Mouse (Mus musculus) midbrain, embryonic 10.5 days (tissue): ENCODE data around the gene Tmem56. TPM values are rescaled to one million over a fixed set of nuclear protein-coding genes. Genes with fewer than 3 reads are reported as not detected.
A peak's percentile ranks its signal among the peaks of the same experiment; 100 is the strongest.

Experiments
- DNase-seq: peaks from one replicate; pipeline ENCODE4 v3.0.0-alpha.2; 2017; ENCODE audit warnings: low spot score
- H3K27ac ChIP-seq: fragments of 300-500 bp; sonication (generic); replicated peaks from 2 replicates; pipeline ENCODE4 v1.5.1; 2016; ENCODE audit warnings: mild to moderate bottlenecking
- H3K27me3 ChIP-seq: fragments of 300-500 bp; sonication (generic); 2 replicates; pipeline ENCODE4 v1.6.1; 2016; ENCODE audit warnings: low read depth, mild to moderate bottlenecking; ENCODE audit not compliant: poor library complexity, severe bottlenecking
- H3K36me3 ChIP-seq: fragments of 300-500 bp; sonication (generic); 2 replicates; pipeline ENCODE4 v1.6.1; 2016; ENCODE audit warnings: mild to moderate bottlenecking, moderate library complexity
- H3K4me1 ChIP-seq: fragments of 300-500 bp; sonication (generic); 2 replicates; pipeline ENCODE4 v1.6.1; 2016
- H3K4me3 ChIP-seq: fragments of 300-500 bp; sonication (generic); 2 replicates; pipeline ENCODE4 v1.5.1; 2016; ENCODE audit warnings: mild to moderate bottlenecking, moderate library complexity
- H3K9me3 ChIP-seq: fragments of 300-500 bp; sonication (generic); replicated peaks from 2 replicates; pipeline ENCODE4 v1.6.1; 2016; ENCODE audit warnings: mild to moderate bottlenecking
- WGBS: fragments of 180-500 bp; shearing (Covaris S2); methylation state at CpG from one replicate; pipeline ENCODE4 v1.1.7; 2016; 5-methylcytosine and 5-hydroxymethylcytosine counted together
- polyA plus RNA-seq: library from polyadenylated mRNA; unstranded; fragments of >200 nt; fragmentation: Nextera tagmentation; extraction: Ambion mirVana; gene quantifications from 2 replicates; pipeline ENCODE4 v1.2.1, GENCODE M21; 2016

Gene Tmem56
- polyA plus RNA-seq, 1 experiment from 2014 or later, result 1.1 TPM

- no peak overlapping the region for H3K4me3 ChIP-seq
- no peaks in the 10 kb centered on the region for H3K4me1 ChIP-seq
- no peak overlapping the region for H3K27ac ChIP-seq
- no peaks in the 10 kb centered on the region for H3K36me3 ChIP-seq
- no peak for DNase-seq
- H3K27me3 ChIP-seq, result no peaks in the 10 kb centered on the region
- H3K9me3 ChIP-seq, result no peaks in the 10 kb centered on the region
- 81% methylated on average over 2 of the region's 2 CpGs for WGBS
Measured at GRCm38 (mm10) chr3:121272577-121272976, 10.3 kb downstream of the Tmem56 start.

GRCm38 (mm10) chr3:121267283-121267682 lies 15.6 kb downstream of the Tmem56 start:
- Histone ChIP-seq H3K27me3 (peaks cover 36% of the 10 kb centered on the region), H3K4me3 (no peak overlapping the region), H3K36me3 (no peaks in the 10 kb centered on the region), H3K27ac (no peak overlapping the region), H3K9me3 (no peaks in the 10 kb centered on the region), H3K4me1 (peaks cover 12% of the 10 kb centered on the region)
- no peak for DNase-seq
- WGBS, result 83% methylated on average over 5 of the region's 5 CpGs

- no peak overlapping the region for H3K27ac ChIP-seq
- H3K36me3 ChIP-seq, result no peaks in the 10 kb centered on the region
- no peak for DNase-seq
- no peaks in the 10 kb centered on the region for H3K9me3 ChIP-seq
- peaks cover 66% of the 10 kb centered on the region for H3K27me3 ChIP-seq
- WGBS, result 63% methylated on average over 6 of the region's 6 CpGs
- no peak overlapping the region for H3K4me3 ChIP-seq
- H3K4me1 ChIP-seq, result peaks cover 16% of the 10 kb centered on the region
Measured at GRCm38 (mm10) chr3:121264242-121264641, 18.7 kb downstream of the Tmem56 start.

DNA sequence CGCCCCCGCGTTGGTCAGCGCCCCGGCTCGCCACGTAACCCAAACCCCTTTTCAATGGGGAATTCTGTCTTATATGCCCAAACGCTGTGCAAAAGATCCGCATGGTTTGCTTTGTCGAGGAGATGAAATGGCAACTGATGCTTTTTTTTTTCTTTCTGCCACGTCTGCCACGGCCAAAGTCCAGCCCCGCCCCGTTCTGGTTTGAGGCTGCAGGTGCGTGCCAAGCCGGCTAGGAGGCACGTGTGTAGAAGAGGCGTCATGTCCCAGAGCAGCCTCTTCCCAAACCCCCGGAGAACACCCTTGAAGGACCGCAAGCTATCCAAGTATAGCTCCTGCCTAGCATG lies 19.7 kb downstream of the Tmem56 start:
- H3K27me3 ChIP-seq, result peaks cover 72% of the 10 kb centered on the region
- H3K36me3 ChIP-seq, result no peaks in the 10 kb centered on the region
- 2% methylated on average over 20 of the region's 20 CpGs for WGBS
- H3K9me3 ChIP-seq, result no peaks in the 10 kb centered on the region
- H3K4me3 ChIP-seq, result peak overlapping the region; percentile 85
- H3K4me1 ChIP-seq, result peaks cover 16% of the 10 kb centered on the region
- no peak for DNase-seq
- H3K27ac ChIP-seq, result peak overlapping the region; percentile 83

GRCm38 (mm10) chr3:121262521-121263204 lies 20.2 kb downstream of the Tmem56 start:
- H3K27me3 ChIP-seq, result peaks cover 72% of the 10 kb centered on the region
- no peaks in the 10 kb centered on the region for H3K9me3 ChIP-seq
- peaks cover 16% of the 10 kb centered on the region for H3K4me1 ChIP-seq
- H3K36me3 ChIP-seq, result no peaks in the 10 kb centered on the region
- peak overlapping the region; percentile 85 for H3K4me3 ChIP-seq
- DNase-seq, result peak; percentile 75
- under 1% methylated on average over 96 of the region's 97 CpGs for WGBS
- peak overlapping the region; percentile 83 for H3K27ac ChIP-seq

GRCm38 (mm10) chr3:121261939-121262520 lies 20.9 kb downstream of the Tmem56 start:
- H3K27ac ChIP-seq, result peak overlapping the region; percentile 83
- WGBS, result 9% methylated on average over 21 of the region's 21 CpGs
- H3K4me1 ChIP-seq, result peaks cover 16% of the 10 kb centered on the region
- peaks cover 72% of the 10 kb centered on the region for H3K27me3 ChIP-seq
- H3K36me3 ChIP-seq, result no peaks in the 10 kb centered on the region
- peak overlapping the region; percentile 85 for H3K4me3 ChIP-seq
- DNase-seq, result no peak
- no peaks in the 10 kb centered on the region for H3K9me3 ChIP-seq

GRCm38 (mm10) chr3:121261251-121261650 lies 21.6 kb downstream of the Tmem56 start:
- Histone ChIP-seq H3K27me3 (peaks cover 66% of the 10 kb centered on the region), H3K27ac (no peak overlapping the region), H3K9me3 (no peaks in the 10 kb centered on the region), H3K4me1 (peaks cover 16% of the 10 kb centered on the region), H3K4me3 (no peak overlapping the region), H3K36me3 (no peaks in the 10 kb centered on the region)
- no peak for DNase-seq
- 63% methylated on average over 7 of the region's 7 CpGs for WGBS

DNA sequence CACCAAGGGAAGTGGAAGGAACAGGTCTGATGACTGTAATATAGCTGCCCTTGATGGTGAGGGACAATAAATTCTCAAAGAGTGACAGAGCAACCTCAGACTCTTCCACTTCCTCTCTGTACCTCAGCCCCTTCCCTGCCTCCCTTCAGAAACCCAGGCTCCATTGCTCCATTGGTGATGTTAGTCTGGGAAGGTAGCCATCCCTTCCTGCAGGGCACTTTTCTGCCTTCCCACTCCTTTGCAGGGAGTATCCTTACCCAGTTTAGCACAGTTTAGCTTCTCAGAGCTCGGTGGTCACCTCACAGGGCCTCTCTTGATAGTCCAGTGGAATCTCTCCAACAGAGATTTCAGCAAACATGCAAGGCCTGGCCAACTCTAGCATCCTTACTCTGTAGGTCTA lies 22.1 kb downstream of the Tmem56 start:
- DNase-seq, result no peak
- 78% methylated on average over 1 of the region's 1 CpGs for WGBS
- Histone ChIP-seq H3K36me3 (no peaks in the 10 kb centered on the region), H3K4me1 (peaks cover 16% of the 10 kb centered on the region), H3K27me3 (peaks cover 65% of the 10 kb centered on the region), H3K9me3 (no peaks in the 10 kb centered on the region), H3K27ac (no peak overlapping the region), H3K4me3 (no peak overlapping the region)

GRCm38 (mm10) chr3:121260041-121260440 lies 22.9 kb downstream of the Tmem56 start:
- Histone ChIP-seq H3K4me1 (peaks cover 16% of the 10 kb centered on the region), H3K27me3 (peaks cover 63% of the 10 kb centered on the region), H3K36me3 (no peaks in the 10 kb centered on the region), H3K4me3 (no peak overlapping the region), H3K27ac (no peak overlapping the region), H3K9me3 (no peaks in the 10 kb centered on the region)
- DNase-seq, result no peak
- 75% methylated on average over 7 of the region's 7 CpGs for WGBS

- Histone ChIP-seq H3K4me1 (peaks cover 16% of the 10 kb centered on the region), H3K4me3 (no peak overlapping the region), H3K27me3 (peaks cover 51% of the 10 kb centered on the region), H3K27ac (no peak overlapping the region), H3K9me3 (no peaks in the 10 kb centered on the region), H3K36me3 (no peaks in the 10 kb centered on the region)
- DNase-seq, result no peak
- 85% methylated on average over 20 of the region's 20 CpGs for WGBS
Measured at GRCm38 (mm10) chr3:121258521-121259478, 24.1 kb downstream of the Tmem56 start.

DNA sequence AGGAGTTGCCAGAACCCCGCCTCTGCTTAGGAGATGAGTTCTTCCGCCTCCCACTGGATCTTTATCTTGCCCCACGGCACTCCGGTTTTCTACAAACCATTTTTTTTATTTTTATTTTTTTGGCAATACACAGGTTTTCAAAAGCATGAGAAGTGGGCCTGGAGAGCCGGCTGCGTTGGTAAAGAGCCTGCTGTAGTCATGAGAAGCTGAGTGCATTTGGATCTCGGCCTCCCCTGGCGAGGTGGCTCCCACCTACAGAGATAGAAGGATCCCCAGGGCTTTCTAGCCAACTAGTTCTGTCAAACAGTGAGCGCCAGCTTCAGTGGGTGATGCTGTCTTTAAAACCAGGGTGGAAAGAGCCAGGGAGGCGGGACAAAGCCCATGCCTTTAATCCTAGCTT lies 25.5 kb downstream of the Tmem56 start:
- Histone ChIP-seq H3K27ac (no peak overlapping the region), H3K9me3 (no peaks in the 10 kb centered on the region), H3K4me3 (no peak overlapping the region), H3K36me3 (no peaks in the 10 kb centered on the region), H3K27me3 (peaks cover 37% of the 10 kb centered on the region), H3K4me1 (peaks cover 6% of the 10 kb centered on the region)
- no peak for DNase-seq
- 71% methylated on average over 10 of the region's 10 CpGs for WGBS

DNA sequence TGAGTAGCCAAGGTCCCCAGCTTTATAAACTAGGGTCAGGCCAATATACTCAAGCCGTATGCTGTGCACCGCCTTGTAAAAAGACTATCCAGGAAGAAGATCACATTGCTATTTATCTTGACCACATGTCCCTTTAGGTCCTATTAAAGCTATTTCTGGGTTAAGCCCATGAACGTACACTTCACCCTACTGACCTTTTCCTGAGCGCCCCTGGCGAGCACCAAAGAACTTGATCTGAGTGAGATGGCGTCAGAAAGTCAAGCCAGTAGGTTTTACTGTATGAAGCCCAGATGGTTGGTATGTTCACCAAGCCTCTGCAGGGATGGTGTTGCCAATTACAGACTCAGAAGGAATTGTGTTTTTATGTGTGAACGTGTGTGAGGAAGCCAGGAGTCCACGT lies 26.8 kb downstream of the Tmem56 start:
- H3K9me3 ChIP-seq, result no peaks in the 10 kb centered on the region
- WGBS, result 85% methylated on average over 8 of the region's 8 CpGs

DNA sequence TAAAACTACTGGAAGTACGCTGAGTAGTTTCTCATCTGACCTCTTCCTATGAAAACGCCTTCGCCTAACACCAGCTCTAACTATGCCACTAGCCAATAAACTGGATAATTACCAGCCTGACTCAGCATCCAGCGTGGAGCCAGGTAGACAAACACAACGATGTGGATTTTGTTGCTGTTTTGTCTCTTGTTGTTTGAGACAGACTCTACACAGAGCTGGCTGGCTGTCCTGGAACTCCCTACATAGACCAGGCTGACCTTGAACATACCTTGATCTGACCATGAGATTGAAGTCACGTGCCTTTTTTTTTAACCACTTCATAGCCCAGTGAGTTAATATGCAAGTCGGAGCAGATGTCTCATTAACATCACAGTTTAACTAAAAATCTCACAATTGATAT lies 27.4 kb downstream of the Tmem56 start:
- WGBS, result 92% methylated on average over 7 of the region's 7 CpGs
- H3K27ac ChIP-seq, result no peak overlapping the region
- no peak for DNase-seq
- H3K27me3 ChIP-seq, result peaks cover 18% of the 10 kb centered on the region
- H3K4me3 ChIP-seq, result no peak overlapping the region
- no peaks in the 10 kb centered on the region for H3K9me3 ChIP-seq
- no peaks in the 10 kb centered on the region for H3K4me1 ChIP-seq
- no peaks in the 10 kb centered on the region for H3K36me3 ChIP-seq

More for the DNA sequence above, 26.8 kb downstream of the Tmem56 start:
- Histone ChIP-seq H3K4me3 (no peak overlapping the region), H3K27ac (no peak overlapping the region), H3K27me3 (peaks cover 24% of the 10 kb centered on the region), H3K4me1 (no peaks in the 10 kb centered on the region), H3K36me3 (no peaks in the 10 kb centered on the region)
- no peak for DNase-seq
